Mouse (Mus musculus) liver, adult (tissue): ENCODE measurements around the gene Tnks2.

Experiments used
- GATA4 ChIP-seq: IDR thresholded peaks from 2 replicates; pipeline ENCODE4 v1.6.1; 2014; ENCODE audit warnings: mild to moderate bottlenecking, low read length; ENCODE audit not compliant: insufficient replicate concordance

Gene Tnks2

DNA sequence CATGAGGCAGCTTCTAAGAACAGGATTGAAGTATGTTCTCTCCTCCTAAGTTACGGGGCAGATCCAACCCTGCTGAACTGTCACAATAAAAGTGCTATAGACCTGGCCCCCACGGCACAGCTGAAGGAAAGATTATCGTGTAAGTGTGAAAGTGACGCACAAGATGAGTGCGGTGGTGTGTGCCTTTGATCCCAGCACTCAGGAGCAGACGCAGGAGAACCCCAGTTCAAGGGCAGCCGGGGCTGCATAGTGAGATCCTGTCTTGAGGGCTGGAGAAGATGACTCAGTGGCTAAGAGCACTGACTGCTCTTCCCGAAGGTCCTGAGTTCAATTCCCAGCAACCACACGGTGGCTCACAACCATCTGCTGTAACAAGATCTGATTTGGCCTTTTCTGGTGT lies 23.8 kb downstream of the Tnks2 start:
- TF ChIP-seq GATA4, result no peak

DNA sequence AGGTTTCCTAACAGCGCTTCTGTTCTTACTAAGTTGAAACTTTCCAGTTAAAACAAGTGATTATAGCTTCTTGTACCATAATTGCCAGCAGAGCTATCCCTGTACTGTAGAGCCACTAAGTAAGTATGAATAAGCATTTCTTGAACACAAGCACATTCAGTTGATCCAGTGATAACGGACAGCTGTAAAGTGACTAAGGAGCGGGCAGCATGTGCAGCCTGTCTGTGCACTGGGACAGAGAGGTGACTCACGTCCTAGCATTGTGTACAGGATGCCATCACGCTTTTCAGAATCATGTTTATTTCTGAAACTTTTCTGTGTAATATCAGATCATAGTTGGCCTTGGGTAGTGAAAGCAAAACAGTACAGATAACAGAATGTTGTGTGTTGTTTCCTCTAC lies 26.4 kb downstream of the Tnks2 start:
- TF ChIP-seq GATA4, result no peak

DNA sequence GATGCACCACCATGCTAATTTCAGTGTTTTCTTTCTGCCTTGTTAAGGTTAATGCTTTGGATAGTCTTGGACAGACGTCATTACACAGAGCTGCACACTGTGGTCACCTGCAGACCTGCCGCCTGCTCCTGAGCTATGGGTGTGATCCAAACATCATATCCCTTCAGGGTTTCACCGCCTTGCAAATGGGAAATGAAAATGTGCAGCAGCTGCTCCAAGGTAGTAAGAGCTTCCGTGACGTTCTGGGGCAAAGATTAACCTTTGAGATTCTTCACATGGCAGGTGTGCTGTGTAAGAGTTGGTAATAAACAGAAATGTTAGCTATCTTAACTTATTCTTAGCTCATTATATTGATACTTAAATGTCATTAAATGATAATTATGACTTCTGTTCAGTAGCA lies 31.9 kb downstream of the Tnks2 start:
- TF ChIP-seq GATA4, result no peak

DNA sequence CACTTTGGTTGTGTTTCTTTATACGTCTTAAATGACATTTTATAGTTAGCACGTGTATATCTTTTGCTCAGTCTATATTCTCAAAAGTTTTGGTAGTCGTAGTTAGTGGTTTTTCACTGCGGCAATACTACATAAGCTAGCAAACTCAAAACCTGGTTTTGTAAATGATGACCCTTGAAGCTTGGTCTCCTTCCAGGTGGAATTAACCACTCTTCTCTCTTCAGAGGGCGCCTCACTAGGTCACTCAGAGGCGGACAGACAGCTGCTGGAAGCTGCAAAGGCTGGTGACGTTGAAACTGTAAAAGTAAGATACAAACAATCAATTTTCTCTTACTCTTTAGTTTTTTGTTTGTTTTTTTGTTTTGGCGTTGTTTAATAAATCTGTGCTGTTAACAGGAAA lies 33.4 kb downstream of the Tnks2 start:
- TF ChIP-seq GATA4, result no peak

DNA sequence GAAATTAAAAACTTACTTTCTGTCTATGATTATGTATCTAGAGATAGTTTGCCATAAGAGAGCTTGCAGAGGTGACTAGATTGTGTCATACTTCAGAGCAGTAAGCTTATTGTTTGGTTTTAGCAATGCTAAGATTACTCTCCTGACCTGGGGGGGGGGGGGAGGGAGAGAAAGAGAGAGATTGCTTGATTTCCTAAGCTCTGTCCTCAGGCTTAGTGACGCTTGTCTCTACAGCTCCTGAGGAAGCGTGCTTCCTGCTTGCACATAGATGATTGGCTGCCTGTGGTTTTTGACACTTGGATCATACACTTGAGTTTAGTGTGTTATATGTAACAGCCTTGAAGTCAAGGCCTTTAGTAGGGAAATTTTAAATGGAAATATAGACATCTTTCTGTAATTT lies 40.6 kb downstream of the Tnks2 start:
- no peak for TF ChIP-seq GATA4

DNA sequence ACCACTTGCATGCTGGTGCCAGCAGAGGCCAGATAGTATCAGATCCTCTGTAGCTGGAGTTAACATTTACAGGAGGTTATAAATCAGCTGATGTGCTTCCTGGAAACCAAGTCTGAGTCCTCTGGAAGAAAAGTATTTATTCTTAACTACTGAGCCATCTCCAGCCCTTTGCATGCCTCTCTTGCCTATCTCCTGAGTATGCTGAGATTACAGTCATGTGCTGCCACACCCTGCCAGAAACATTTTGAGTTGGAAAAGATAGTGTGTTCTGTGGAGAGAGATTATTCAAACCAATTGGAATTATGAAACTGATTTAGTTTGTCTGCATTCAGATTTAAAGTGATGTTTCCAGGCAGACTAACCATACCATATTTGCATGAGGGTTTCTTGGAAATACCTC lies 43.3 kb downstream of the Tnks2 start:
- no peak for TF ChIP-seq GATA4

DNA sequence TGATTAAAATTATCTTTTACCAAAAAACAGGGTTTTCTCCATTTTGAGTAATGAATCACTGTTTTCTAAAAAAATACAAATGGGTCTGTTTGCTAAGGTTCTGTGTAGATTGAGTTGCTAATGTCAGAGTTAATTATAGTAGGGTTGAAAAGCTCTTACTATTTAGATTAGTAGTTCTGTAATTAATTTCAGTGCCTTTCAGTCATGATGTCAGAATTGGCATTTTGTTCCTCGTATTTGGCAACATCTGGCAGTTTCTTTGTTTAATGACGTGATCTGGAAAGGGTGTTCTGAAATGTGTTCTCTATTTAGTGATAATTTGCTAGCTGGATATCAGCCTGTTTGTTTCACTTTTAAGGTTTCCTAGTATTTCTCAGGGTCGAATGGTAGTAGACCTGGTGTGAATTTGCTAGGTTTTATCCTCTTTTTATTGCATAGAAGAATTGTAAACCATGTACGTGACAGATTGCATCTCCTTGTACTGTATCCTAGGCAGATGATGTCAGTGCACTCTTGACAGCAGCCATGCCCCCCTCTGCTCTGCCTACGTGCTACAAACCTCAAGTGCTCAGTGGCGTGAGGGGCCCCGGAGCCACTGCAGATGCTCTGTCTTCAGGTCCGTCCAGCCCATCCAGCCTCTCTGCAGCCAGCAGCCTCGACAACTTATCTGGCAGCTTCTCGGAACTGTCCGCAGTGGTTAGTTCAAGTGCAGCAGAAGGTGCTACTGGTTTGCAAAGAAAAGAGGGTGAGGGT lies 44.9 kb downstream of the Tnks2 start:
- no peak for TF ChIP-seq GATA4

DNA sequence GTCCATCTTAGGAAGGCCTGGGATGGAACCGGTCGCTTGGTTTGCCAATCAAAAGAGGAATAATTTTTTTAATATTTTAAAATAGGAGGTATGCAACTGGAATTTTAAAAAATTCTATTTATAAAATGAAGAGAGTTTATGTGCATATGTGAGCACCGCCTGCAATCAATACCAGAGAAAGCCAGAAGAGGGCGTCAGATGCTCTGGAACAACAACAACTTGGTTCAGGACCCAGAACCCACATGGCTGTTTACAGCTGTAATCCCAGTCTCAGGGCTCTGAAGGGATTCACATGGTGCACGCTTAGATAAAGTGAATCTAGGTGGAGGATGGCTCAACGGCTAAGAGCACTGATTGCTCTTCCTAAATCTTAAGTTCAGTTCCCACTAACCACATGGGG lies 49.1 kb downstream of the Tnks2 start:
- TF ChIP-seq GATA4, result no peak

DNA sequence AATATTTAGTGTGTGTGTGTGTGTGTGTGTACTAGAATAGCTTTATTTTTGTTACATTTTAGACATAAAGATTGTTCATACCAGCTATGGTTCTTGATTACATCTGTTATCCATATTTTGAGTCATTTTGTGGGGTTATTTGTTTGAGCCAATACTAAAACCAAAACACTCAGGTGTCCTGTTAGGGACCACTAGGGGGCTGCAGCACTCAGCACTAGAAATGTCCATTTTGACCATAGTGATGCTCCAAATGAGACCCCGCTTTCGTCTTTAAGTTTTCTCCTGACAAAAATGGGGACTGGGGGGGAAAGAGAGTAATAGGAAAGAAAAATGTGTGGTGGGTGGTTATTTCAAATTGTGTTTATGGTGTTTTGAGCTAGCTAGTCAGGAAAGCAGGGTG lies 52.3 kb downstream of the Tnks2 start:
- TF ChIP-seq GATA4, result no peak

DNA sequence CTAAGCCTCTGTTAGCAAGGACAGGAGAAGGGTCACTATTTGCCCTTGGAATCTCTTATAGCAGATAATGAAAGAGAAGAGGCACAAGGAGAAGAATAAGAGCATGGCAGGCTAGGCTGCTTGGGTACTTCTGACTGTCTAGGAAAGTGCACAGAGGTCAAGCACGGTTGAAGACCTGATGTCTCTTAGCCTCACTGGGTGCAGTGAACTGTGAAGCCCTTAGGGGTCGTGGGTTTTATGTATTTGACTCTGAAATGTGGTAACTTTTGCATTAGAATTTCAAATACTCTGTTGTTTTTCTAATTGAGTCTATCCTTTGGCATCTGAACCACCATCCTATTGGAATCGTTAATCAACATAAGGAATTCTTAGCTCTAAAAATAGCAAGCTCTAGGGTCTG lies 53.7 kb downstream of the Tnks2 start:
- no peak for TF ChIP-seq GATA4

DNA sequence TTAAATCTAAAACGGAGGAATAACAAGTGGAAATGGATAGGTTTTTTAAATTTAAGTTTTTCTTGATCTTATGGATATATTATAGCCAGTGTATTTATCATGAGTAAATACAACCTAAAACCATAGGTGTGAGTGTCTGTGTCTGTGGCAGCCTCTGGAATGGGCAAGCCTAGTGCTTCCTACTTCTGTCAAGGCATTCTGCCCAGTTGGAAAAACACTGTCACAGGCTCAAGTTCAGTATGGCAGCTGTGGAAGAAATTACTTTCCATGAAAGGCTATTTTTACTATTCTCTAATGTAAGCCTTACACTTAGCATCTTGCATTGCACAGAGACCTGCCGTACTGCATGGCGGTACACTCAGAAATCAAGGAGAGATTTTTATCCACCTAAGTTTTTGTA lies 57.7 kb downstream of the Tnks2 start:
- no peak for TF ChIP-seq GATA4

DNA sequence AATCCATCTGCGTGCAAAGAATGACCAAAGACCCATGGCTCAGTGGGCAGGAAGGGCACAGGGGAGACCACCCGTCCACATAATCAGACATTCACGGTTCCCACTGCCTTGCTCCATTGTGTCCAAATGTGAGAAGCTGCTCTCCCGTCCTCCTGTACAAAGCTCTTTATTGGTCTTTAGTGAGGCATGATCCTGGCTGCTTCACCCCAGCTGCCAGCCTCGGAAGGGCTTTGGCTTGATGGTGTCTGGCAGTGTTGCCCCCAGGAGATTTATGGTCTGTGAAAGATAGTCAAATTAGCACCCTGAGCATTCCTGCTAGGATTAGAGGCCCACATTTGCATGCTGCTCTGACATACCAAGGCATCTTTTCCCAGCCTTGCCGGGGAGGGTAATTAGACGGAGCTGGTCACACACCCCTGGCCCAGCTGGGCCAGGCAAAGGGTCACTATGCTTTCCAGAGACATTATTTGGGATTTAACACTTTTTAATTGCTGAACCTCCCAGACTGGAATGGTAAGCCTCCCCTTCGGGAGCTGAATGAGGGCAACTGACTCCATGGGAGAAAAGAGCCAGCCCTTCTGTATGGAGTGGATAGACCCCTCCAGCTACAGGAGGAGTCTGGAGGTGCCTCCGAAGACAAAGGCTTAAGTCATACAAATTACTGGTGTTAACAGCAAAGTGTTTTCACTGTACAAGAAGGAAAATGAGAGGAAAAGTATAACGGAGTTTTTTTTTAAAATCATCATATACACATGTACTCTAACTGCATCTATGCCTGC lies 62.9 kb downstream of the Tnks2 start:
- no peak for TF ChIP-seq GATA4

DNA sequence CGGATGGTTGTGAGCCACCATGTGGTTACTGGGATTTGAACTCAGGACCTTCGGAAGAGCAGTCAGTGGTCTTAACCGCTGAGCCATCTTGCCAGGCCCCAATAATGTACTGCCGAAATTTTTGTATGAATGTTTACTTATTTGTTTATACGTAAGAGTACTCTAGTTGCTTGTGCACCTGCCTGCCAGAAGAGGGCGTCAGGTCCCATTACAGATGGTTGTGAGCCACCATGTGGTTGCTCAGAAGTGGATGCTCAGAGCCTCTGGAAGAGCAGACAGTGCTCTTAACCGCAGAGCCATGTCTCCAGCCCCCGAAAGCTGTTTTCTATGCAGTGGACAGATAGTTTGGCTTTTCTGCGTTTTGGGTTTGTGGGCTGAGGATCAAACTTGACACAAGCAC lies 63.7 kb downstream of the Tnks2 start:
- no peak for TF ChIP-seq GATA4

DNA sequence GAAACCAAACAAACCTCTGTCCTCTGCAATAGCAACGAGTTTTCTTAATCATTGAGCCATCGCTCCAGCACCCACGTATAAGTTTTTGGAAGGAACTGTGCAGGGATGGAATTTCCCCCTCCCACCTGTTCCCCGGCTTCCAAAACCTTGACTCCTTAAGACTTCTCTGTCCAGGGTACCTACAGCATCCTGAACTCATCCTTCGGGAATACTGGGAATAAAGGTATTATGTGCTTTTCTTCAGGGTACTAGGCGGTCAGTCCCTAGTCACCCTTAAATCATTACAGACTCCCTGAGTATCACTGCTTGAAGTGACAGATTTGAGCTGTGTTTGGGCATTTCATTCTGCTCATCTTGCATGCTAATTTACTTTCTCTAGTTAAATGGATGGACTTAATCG lies 69.3 kb downstream of the Tnks2 start:
- no peak for TF ChIP-seq GATA4

DNA sequence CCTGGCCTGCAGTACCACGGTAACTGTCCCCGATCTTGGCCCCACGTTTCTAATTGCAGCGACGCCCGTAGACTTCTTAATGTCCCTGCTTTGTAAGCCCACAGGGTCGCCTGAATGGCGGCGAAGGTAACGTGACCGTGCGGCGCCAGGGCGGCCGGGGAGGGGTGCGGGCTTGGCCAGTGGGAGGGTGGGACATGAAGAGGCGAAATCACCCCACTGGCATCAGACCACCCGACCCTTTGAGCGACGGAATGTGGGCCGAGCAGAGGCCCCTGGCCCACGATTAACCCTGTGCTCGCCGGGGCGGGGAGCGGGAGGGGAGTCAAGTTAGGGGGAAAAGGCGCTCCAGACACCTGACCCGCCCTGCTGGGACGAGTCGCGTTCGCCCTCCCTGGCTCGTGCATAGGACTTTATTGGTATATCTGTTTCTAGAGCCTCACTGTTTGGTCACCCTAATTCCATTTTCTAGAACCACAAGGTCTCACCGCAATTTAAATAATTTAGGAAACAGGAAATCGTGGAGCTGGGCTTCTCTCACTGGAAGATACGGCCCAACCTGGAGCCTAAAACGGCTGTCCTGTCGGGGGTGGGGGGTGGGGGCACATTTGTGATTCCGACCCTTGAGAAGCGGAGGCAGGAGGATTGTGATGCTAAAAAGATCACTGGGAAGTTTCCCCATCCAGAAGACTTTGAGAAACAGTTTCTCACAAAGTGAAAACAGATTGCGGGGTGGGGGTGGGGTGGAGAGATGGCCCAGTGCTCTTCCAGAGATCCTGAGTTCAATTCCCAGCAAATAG lies 70.4 kb downstream of the Tnks2 start:
- no peak for TF ChIP-seq GATA4

DNA sequence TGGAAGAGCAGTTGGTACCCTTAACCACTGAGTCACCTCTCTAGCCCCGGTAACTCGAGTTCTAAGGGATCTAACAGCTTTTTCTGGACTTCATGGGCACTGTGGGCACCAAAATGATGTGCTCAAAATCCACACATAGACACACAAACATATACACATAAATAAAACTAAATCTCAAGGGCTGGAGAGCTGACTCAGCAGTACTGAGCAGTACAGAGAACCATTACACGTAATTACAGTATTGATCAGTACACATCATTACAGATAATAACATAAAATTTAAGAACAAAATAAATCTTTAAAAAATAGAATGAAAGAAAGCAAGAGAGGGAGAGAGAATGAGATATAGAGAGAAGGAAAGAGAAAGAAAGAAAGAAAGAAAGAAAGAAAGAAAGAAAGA lies 75.1 kb downstream of the Tnks2 start:
- TF ChIP-seq GATA4, result no peak
